Mouse (Mus musculus): Measurements from ENCODE around the gene Lrrc26.
A peak's percentile ranks its signal among the peaks of the same experiment; 100 is the strongest.

Gene Lrrc26

DNA sequence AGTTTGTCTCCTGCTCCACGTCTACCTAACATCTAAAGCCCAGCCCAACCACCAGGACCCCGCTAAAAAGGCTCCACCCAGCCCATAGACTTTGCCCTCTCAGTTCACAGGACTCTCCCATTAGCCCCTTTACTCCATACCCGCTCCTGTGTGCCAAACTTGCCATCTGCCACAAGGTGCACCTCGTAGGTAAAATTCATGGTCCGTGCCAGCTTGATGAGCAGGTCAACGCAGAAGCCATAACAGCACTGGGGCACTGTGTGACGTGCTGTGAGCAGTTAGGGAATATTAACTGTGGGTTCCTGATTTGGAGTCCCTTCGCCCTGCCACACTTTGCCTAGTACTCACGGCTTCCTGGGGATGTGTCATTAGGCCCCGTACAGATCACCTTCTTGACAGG lies 8.3 kb downstream of the Lrrc26 start:
- DNase-seq (ENCODE audit: low read depth) = no peak

- no peak for DNase-seq (ENCODE audit: low read depth)
These were observed 13.7 kb downstream of the Lrrc26 start for GRCm38 (mm10) chr2:25303452-25303851.

DNA sequence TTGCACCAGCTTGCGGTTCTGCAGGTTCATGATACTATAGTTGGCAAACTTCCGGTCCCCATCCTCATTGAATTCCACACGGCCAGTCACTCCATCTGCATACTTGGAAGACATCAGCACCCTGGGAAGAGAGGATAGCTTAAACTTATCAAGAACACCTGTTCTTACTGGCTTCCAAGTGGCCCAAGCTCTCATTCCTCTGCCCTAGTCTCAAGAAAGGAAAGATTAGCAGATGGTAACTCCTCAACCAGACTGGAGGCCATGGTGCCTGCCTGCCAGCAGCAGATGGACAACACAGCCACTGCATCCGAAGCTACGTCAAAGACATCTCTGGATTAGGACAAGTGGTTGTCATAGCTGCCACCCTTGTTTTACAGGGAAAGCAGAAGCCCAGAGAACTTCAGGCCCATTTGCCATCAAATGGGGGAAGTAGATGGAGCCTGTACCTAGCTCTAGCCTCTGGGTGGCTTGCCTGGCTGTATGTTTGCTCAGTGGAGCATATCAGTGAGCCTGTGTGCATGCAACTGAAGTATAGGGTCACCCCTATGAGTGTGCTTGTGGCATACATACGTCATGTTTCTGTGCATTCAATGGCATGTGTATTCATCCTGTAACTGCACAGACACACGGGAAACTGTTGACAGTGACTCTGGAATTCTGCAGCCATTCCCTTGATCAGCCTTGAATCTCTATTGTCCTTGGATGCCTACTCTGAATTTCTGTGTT lies 14.4 kb downstream of the Lrrc26 start:
- DNase-seq (ENCODE audit: low read depth) = no peak

DNA sequence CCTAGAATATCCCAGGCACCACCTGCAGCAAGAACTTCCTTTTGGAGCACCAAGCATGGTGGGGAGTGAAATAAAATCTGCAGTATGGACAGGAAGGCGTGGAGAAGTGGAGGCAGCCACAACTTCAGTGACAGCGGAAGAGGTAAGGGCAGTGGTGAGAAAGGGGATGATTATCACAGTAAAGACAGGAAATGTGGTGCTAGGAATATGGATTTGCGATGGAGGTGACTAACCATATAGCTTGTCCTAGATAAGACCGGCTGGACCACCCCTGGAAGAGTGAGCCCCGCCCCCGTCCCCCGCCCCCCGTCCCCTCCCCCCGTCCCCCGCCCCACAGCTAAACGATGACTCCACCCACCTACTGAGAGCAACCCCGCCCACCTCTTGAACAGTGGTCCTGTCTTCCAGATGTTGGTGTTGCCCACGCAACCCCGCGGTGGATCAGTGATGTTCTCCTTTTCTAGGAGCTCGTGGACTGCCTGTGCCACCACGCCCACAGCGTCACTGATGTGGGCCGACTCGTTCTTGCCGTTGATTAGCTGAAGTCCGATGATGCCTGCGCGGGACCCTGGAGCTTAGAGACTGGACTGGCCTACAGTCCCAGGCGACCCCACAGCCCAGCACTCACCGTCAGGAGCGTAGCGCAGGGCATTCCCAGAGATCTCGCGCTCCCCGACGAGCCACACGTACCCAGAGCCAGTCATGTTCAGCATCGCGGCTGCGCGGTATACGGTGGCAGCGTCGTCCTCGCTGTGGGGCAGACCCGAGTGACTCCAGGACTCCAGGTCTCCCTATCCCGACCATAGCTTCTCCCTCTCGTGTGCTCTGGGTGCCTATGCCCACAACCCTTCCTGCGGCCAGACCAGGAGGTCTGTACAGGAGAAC lies 15.2 kb downstream of the Lrrc26 start:
- peak; percentile 60 for DNase-seq (ENCODE audit: low read depth)

DNA sequence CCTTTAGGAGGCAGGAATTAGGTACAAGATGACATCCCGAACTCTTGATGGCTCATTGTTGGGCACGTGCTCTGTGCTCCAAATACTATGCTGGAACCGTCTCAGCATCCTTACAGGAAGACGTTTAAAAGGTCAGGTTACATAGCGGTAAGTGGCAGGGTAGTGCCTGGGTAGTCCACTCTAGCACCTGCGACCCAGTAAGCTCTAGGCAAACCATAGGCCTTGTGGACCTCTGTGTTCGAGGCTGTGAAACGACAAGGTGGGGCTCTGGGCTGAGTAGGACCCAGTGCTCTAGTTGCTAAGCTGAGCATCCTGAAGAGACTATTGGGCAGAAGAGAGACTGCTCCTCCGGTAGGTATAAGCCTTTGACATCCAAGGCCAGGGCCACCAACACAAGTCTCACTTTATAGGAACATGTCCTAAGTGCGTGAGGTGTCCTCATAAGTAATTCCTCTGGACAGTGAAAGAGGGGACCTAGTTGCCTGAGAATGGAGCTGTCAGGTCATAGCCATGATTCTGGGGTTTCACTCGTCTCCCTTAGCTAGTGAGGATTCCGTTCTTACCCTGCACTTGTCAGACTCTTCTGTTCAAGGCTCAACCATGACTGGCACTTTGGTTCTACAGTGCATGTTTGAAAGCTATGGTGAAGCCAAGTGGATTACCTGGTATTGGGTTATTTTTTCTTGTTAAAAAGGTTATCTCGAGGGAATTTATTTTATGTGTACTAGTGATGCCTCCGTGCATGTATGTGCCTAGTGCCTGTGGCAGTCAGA lies 16.1 kb downstream of the Lrrc26 start:
- no peak for DNase-seq (ENCODE audit: low read depth)

DNA sequence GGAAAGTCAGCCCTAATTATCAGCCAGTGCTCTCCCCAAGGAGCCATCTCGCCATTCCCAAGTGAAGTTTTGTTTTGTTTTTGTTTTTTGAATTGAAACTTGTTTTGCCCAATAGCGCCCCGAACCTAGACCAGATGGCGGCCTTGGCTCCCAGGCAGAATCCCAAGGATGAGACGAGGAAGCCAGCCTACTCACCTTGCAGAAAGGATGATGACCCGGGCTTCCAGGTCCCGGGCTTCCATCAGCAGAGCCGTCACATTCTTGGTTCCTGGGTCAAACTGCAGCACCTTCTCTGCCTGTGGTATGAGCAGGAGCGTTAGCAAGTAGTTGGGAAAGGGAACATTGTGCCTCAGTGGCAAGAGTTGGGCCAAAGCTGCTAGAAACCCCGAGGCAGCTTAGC lies 20.5 kb downstream of the Lrrc26 start:
- DNase-seq (ENCODE audit: low read depth) = no peak

GRCm38 (mm10) chr2:25310969-25311368 lies 21.3 kb downstream of the Lrrc26 start:
- no peak for DNase-seq (ENCODE audit: low read depth)

- DNase-seq (ENCODE audit: low read depth) = no peak
These were observed 21.8 kb downstream of the Lrrc26 start for GRCm38 (mm10) chr2:25311491-25311891.

DNA sequence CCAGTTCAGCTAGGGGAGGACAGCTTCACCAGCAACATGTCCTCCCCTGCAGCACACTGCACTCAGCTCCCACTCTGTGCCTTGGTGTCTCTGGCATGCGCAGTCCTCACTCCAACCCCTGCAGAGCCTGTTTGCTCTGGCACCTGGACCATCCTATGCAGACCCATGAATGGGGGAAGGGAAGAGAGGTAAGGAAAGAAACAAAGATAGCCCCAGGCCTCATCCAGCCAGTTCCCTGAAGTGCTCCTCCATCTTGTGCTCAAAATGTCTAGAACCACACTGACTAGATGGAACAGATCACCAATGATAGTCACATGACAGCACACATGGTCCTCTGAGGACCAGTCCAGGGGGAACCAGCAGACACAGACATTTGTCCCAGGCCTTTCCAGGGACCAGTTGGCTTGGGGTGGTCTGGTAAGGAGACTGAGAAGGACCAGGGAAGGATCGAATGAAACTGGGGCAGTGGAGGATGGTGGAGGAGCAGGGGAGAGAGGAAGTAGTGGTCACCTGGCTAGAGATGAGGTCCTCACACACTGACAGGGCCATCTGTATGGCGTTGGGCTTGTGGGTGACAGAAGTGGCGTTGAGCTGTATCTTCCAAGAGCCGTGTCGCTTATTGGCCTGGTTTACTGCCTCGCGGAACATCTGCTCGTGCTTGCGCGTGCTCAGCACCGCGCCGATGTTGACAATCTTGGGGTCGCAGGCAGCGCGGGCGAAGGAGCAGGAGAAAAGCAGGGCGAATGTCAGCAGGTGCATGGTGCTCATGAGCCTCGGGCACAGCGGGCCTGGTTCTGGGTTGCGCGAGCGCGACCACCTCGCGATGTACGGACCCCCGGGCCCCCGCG lies 28.6 kb downstream of the Lrrc26 start:
- no peak for DNase-seq (ENCODE audit: low read depth)

DNA sequence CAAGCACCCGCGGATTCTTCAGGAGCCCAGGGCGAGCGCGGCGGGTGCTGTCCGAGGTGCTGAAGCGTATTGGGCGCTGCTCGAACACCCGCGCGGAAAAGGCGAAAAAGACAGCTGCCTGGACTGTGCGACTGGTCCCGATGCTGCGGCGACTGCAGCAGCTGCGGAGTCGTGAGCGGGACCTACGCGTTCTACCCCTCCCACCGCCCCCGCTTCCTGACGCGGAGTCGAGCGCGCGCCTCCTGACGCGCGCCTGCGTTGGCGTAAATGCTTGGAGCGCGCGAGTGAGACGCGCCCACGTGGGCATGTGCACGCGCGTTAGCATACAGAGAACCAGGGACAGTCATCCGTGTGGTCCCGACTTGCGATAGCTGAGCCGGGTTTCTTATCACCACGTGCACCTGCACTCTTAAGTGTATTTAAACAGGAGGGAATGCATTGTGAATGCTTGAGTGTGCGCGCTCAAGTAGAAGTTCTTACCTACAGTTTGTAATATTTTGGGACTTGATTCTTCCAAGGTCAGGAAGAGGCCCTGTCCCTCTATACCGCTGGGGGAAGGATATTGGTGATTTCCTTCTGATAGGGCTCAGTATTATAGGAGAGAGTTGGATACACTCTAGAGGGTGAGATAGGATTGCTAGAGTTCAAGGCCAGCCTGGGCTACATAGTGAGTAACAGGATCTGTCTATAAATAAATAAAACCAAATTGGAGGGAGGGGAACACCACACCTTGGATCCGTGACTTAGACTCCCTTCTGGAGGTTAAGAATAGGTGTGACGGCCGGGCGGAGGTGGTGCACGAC lies 29.5 kb downstream of the Lrrc26 start, which contains the start of gene Grin1:
Gene Grin1 (minus strand): TSS at position 217 of the 803 bp plus-strand sequence.
- peak; percentile 77 for DNase-seq (ENCODE audit: low read depth)

GRCm38 (mm10) chr2:25320084-25320483 lies 30.4 kb downstream of the Lrrc26 start:
- no peak for DNase-seq (ENCODE audit: low read depth)

DNA sequence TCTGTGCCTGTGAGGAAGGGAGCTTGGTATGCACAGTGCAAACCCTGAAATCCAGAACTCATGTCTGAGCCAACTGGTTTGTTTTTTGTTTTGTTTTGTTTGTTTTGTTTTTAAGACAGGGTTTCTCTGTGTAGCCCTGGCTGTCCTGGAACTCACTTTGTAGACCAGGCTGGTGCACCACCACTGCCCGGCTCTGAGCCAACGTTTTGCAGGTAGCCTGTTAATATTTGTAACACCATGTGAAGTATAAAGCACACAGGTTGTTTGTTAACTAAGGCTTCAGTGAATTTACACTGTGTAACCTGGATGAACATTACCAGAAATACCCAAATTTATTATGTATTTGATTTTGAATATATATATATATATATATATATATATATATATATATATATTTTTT lies 36.3 kb downstream of the Lrrc26 start:
- no peak for DNase-seq (ENCODE audit: low read depth)

DNA sequence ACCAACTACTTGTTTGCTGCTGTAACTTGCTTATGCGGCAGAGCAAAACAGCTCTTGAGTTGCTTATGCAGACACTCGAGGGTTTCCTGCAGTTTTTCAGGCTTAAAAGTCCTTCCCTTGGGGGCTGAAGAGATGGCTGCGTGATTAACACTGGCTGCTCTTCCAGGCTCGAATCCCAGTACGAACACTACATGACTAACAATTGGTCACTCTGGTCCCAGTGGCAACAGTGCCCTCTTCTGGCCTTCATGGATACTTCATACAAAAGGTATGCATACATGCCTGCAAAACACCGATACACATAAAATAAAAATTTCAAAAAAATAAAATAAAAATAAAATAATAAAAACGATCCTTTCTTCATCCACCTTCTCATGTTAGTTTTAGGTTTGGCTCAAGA lies 38.7 kb downstream of the Lrrc26 start:
- DNase-seq (ENCODE audit: low read depth) = peak; percentile 65

- peak; percentile 17 for DNase-seq (ENCODE audit: low read depth)
These were observed 41.8 kb downstream of the Lrrc26 start for GRCm38 (mm10) chr2:25331470-25331869.

DNA sequence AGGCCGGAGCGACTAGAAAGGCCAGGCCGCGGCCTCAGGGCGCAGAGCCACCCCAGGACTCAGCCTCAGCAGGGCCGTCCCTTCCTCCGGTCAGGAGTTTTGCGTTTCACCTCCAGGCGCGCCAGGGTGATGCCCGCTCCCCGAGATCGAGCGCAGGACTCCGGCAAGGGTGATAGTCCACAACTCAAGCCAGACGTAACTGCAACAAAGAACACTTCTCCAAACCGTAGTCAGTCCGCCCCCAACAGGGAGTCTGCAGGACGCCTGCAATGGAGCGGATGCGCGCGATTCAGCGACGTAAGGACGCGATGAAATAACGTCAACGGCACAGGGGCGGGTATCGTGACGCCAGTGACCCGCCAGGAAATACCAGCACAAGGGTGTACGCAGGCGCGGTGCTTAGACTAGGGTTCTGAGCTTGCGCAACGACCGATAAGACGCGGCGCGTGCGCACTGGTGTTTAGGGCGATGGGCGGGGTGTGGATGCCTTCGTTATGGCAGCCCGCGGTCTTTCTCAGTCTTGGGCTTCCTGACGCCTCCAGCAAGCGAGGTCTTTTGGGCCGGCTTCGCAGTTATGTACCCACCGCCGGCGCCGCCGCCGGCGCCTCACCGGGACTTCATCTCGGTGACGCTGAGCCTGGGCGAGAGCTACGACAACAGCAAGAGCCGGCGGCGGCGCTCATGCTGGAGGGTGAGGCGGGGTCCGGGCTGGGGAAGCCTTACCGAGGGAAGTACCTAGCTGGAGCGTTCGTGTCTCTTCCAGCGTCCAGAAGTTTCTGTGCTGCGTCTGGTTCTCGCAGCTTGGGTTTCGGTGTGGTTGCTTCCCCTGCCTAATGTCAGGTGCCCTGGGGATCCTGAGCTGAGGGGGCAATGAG lies 42.8 kb downstream of the Lrrc26 start, which contains the start of gene Man1b1:
Gene Man1b1 (plus strand): TSS at position 53 of the 875 bp plus-strand sequence.
- peak; percentile 100 for DNase-seq (ENCODE audit: low read depth)

GRCm38 (mm10) chr2:25333569-25333968 lies 43.9 kb downstream of the Lrrc26 start:
- no peak for DNase-seq (ENCODE audit: low read depth)

- DNase-seq (ENCODE audit: low read depth) = no peak
These were observed 48.6 kb downstream of the Lrrc26 start for GRCm38 (mm10) chr2:25338303-25338702.
